Mouse (Mus musculus) liver, postnatal 0 days (tissue): Measurements from ENCODE around the gene Hsd17b6. TPM values are rescaled to one million over a fixed set of nuclear protein-coding genes. Genes with fewer than 3 reads are reported as not detected.

Source experiments
- ATAC-seq: fragments of 200-750 bp; cut with Nextera tagmentation; 2 replicates; pipeline ENCODE4 v1.8.0; 2017; ENCODE audit warnings: mild to moderate bottlenecking, moderate library complexity
- DNase-seq: peaks from one replicate; pipeline ENCODE4 v3.0.0-alpha.2; 2016
- H3K27ac ChIP-seq: fragments of 300-500 bp; sonication (generic); 2 replicates; pipeline ENCODE4 v1.5.1; 2014; ENCODE audit warnings: antibody characterized with exemption, moderate library complexity, mild to moderate bottlenecking, low read depth
- H3K27me3 ChIP-seq: fragments of 300-500 bp; sonication (generic); 2 replicates; pipeline ENCODE4 v1.6.1; 2014; ENCODE audit warnings: low read length, control low read depth, mixed read lengths; ENCODE audit not compliant: insufficient read depth
- H3K36me3 ChIP-seq: fragments of 300-500 bp; sonication (generic); replicated peaks from 2 replicates; pipeline ENCODE4 v1.6.1; 2014; ENCODE audit warnings: mild to moderate bottlenecking, control low read depth, low read length, moderate library complexity, mixed read lengths; ENCODE audit not compliant: insufficient read depth
- H3K4me1 ChIP-seq: fragments of 300-500 bp; sonication (generic); 2 replicates; pipeline ENCODE4 v1.6.1; 2014; ENCODE audit warnings: antibody characterized with exemption, mild to moderate bottlenecking, control low read depth; ENCODE audit not compliant: insufficient read depth
- H3K4me2 ChIP-seq: fragments of 300-500 bp; sonication (generic); 2 replicates; pipeline ENCODE4 v1.6.1; 2014; ENCODE audit warnings: low read depth, mild to moderate bottlenecking, low read length, moderate library complexity, mixed read lengths
- H3K4me3 ChIP-seq: fragments of 300-500 bp; sonication (generic); 2 replicates; pipeline ENCODE4 v1.5.1; 2014; ENCODE audit warnings: low read depth, low read length
- H3K9ac ChIP-seq: fragments of 300-500 bp; sonication (generic); replicated peaks from 2 replicates; pipeline ENCODE4 v1.6.1; 2014; ENCODE audit warnings: mild to moderate bottlenecking, moderate library complexity
- H3K9me3 ChIP-seq: fragments of 300-500 bp; sonication (generic); 2 replicates; pipeline ENCODE4 v1.6.1; 2016; ENCODE audit warnings: mild to moderate bottlenecking, control low read depth, low read length, mixed read lengths
- CTCF ChIP-seq: sonication (generic); IDR thresholded peaks from 2 replicates; pipeline ENCODE4 v1.5.1; 2016; ENCODE audit warnings: antibody characterized with exemption, low read depth
- EP300 ChIP-seq: IDR thresholded peaks from 2 replicates; pipeline ENCODE4 v1.6.1; 2016; ENCODE audit warnings: antibody characterized with exemption, low read depth, mild to moderate bottlenecking
- WGBS: fragments of 180-500 bp; shearing (Covaris S2); extraction: QIAGEN DNeasy Blood & Tissue Kit; methylation state at CpG from one replicate; pipeline ENCODE4 v1.1.7; 2014; ENCODE audit not compliant: insufficient replicate concordance; 5-methylcytosine and 5-hydroxymethylcytosine counted together
- polyA plus RNA-seq: library from polyadenylated mRNA; unstranded; fragments of >200 nt; fragmentation: Nextera tagmentation; extraction: Ambion mirVana; gene quantifications from 2 replicates; pipeline ENCODE4 v1.2.1, GENCODE M21; 2015

Gene Hsd17b6
- polyA plus RNA-seq, 1 experiment from 2014 or later, result 32.4 TPM

DNA sequence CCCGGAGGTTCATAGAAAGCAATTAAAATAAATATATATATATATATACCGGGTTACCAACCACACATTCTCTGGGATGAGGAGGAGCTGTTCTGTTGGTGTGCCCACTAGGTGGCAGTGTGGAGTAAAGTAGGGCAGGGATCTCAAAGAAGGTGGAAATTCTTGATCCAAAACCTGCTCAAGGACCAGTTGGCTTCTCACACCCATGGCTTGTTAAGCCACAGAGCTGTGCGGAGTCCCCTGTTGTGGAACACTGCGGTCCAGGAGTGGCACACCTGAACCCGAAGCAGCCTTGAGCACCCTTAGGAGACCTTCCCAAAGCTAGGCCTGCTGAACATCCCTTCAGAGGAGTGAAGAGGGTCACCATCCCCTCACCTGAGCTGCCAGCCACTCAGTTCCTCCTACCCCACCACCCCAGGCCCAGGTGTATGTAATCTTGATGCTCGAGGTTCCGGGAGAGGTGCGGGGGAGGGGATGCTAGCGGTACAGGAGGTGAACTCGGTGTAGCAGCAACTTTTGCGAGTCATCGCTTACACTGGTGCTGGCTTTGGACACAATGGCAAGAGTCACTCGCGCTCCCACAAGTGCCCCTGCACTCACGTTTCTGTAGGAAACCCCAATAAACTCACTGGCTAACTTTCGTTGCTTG, 51.1 kb downstream of the Hsd17b6 start:
- ATAC-seq (no peak), DNase-seq (peak; percentile 82)
- no peaks in the 10 kb centered on the region for H3K9me3 ChIP-seq
- H3K4me3 ChIP-seq, result no peak overlapping the region
- H3K27me3 ChIP-seq, result no peaks in the 10 kb centered on the region
- H3K4me2 ChIP-seq, result no peak overlapping the region
- 54% methylated on average over 16 of the region's 16 CpGs for WGBS
- H3K27ac ChIP-seq, result no peak overlapping the region
- no peak overlapping the region for H3K9ac ChIP-seq
- no peaks in the 10 kb centered on the region for H3K4me1 ChIP-seq
- peak; percentile 80 for TF ChIP-seq CTCF
- TF ChIP-seq EP300, result no peak
- H3K36me3 ChIP-seq, result no peaks in the 10 kb centered on the region

DNA sequence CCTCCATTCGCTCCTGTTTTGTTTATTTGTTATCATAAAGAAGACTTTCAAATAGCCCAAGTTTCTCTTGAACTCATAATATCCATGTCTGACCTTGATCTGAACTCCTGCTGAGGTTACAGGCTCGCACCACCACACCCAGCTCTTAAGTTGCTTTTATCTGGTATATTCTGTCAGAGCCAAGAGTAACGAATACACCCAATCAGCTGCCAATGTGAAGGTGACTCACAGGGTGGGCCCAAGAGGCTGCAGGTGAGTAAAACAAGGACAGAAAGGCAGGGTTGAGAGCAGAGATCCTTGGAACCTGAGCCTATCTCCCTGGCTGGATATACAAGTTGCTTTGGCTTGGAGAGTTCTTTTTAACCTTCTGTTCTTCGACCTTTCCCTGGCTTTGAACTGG, 52.4 kb downstream of the Hsd17b6 start:
- no peak for ATAC-seq

DNA sequence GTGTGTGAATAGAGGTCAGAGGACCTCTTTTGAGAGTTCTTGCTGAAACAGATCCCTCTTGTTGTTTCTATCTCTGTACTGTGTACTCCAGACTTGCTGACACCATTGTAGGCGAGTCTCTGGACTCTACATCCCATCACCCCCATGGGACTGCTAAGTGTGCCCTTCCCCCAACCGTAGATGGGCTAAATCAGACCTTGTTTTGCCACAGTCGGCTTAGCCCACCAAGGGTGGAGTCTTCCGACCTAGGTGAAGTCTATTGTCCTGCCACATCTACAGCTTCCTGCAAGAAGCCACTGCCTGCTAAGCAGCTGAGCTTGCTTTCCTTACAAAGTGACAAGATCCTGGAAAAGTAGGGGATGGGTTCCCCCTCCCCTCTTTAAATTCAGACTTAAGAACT, 55.6 kb downstream of the Hsd17b6 start:
- no peaks in the 10 kb centered on the region for H3K4me1 ChIP-seq
- no peaks in the 10 kb centered on the region for H3K9me3 ChIP-seq
- WGBS, result 54% methylated on average over 4 of the region's 4 CpGs
- H3K4me3 ChIP-seq, result no peak overlapping the region
- ATAC-seq (peak; percentile 76), DNase-seq (no peak)
- H3K27ac ChIP-seq, result peak overlapping the region; percentile 90
- H3K9ac ChIP-seq, result no peak overlapping the region; the same call in 1 of the 2 replicates
- H3K36me3 ChIP-seq, result no peaks in the 10 kb centered on the region
- H3K27me3 ChIP-seq, result no peaks in the 10 kb centered on the region
- no peak overlapping the region for H3K4me2 ChIP-seq
- TF ChIP-seq CTCF (no peak), EP300 (no peak)

More for the DNA sequence above, 52.4 kb downstream of the Hsd17b6 start:
- no peak overlapping the region for H3K9ac ChIP-seq
- no peak overlapping the region for H3K4me2 ChIP-seq
- H3K4me3 ChIP-seq, result no peak overlapping the region
- no peaks in the 10 kb centered on the region for H3K27me3 ChIP-seq
- H3K4me1 ChIP-seq, result no peaks in the 10 kb centered on the region
- TF ChIP-seq CTCF, result no peak
- TF ChIP-seq EP300, result no peak
- WGBS, result 65% methylated on average over 4 of the region's 4 CpGs
- H3K36me3 ChIP-seq, result no peaks in the 10 kb centered on the region
- no peaks in the 10 kb centered on the region for H3K9me3 ChIP-seq
- no peak for DNase-seq
- no peak overlapping the region for H3K27ac ChIP-seq

DNA sequence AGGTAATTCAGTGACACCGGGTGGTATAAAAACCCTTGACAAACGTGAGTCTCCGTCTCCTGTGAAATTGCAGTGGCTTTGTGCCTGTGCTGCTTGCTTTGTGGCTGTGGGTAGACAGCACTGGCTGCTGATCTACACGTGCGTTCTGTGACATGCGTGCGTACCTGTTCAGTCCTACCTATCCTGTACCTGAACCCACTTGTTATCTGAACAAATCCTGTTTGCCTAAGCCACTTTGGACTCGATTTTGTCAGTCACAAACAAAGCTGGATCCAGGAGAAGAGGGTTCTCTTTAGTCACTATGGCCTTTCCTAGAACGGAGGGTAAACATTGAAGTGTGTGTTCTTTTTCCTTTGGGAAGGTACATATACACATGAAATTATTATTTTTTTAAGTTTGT, 56.0 kb downstream of the Hsd17b6 start:
- DNase-seq (peak; percentile 45), ATAC-seq (peak; percentile 92)
- Histone ChIP-seq H3K9ac (no peak overlapping the region), H3K36me3 (no peaks in the 10 kb centered on the region), H3K27ac (peak overlapping the region; percentile 90), H3K4me1 (no peaks in the 10 kb centered on the region), H3K4me2 (no peak overlapping the region), H3K4me3 (no peak overlapping the region), H3K9me3 (no peaks in the 10 kb centered on the region), H3K27me3 (no peaks in the 10 kb centered on the region)
- 51% methylated on average over 9 of the region's 9 CpGs for WGBS
- TF ChIP-seq EP300 (no peak), CTCF (no peak)

DNA sequence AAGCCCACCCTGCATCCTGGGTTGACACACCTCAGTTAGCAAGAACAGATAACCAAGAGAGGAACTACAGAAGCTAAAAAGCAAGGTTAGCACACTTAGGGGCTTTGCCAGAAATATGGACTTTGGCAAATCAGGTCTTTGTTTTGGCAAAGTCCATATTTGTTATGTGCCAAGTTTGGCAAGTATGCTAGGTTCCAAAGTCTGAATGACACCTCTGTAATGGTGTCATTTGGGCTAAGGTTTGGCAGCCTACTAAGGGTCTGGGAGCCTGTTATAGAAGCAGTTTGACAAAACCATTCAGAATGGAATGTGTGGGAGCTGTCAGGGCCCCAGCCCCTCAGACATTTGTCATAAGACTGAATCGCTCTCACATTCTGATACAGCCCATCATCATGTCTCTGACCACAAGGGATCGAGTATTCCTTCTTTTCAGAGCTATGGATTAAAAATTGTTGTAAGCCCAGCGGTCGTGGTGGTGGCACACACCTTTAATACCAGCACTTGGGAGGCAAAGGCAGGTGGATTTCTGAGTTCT, 57.7 kb downstream of the Hsd17b6 start:
- WGBS, result 65% methylated on average over 4 of the region's 4 CpGs
- H3K36me3 ChIP-seq, result no peaks in the 10 kb centered on the region
- DNase-seq, result no peak
- no peak overlapping the region for H3K4me3 ChIP-seq
- no peaks in the 10 kb centered on the region for H3K9me3 ChIP-seq
- TF ChIP-seq CTCF (no peak), EP300 (no peak)
- 0 out of 2 replicates have a peak, but pooled peaks cover 3% of the 10 kb centered on the region for H3K4me1 ChIP-seq
- no peak overlapping the region for H3K9ac ChIP-seq
- ATAC-seq, result no peak; the same call in 1 of the 2 replicates
- H3K27me3 ChIP-seq, result no peaks in the 10 kb centered on the region
- H3K4me2 ChIP-seq, result no peak overlapping the region
- H3K27ac ChIP-seq, result peak overlapping the region; percentile 61; the same call in 1 of the 2 replicates

DNA sequence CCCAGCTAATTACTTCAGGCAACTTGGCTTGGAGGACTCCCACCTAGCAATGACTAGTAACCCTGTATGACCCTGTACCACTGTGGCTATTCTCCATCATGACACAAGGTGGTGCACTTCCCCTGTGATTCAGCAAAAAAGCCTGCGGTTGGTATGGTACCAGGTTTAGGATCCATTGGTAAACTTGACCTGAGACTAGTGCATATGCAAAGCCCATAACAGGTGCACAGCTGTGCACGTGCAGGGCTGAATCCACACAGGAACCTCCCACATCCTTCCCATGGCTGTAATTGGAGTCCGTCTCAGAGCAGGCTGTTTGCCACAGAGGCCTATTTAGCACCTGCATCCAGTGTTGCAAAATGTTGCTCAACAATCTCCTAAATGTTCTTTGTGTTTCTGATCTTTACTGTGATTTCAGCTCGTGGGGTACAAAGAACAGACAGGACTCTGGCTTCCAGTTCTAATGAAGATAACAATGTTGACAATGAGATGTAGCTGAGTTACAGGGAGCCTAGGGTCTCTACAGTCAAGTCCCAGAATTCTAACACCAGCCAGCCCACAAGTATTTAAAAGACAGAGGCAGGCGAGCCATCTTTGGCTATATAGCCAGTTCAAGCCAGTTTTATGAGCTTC, 61.9 kb downstream of the Hsd17b6 start:
- TF ChIP-seq EP300, result peak; percentile 73
- TF ChIP-seq CTCF, result peak; percentile 93
- H3K27me3 ChIP-seq, result no peaks in the 10 kb centered on the region
- H3K36me3 ChIP-seq, result no peaks in the 10 kb centered on the region
- H3K27ac ChIP-seq, result peak overlapping the region; percentile 80
- DNase-seq (peak; percentile 68), ATAC-seq (peak; percentile 95)
- no peak overlapping the region for H3K4me2 ChIP-seq
- no peaks in the 10 kb centered on the region for H3K9me3 ChIP-seq
- WGBS, result 26% methylated on average over 5 of the region's 5 CpGs
- H3K4me1 ChIP-seq, result 0 out of 2 replicates have a peak, but pooled peaks cover 3% of the 10 kb centered on the region
- H3K4me3 ChIP-seq, result no peak overlapping the region
- H3K9ac ChIP-seq, result no peak overlapping the region

Other genes with a start within 250 kb of the Hsd17b6 start
- gene Rdh1, start 247.9 kb downstream of the Hsd17b6 start, polyA plus RNA-seq, result 0.20 TPM in 2 replicates
- 0.69 TPM in 1 of 2 replicates, not detected in the other for gene Rdh16f1, start 247.8 kb downstream of the Hsd17b6 start, polyA plus RNA-seq
- 15.7 and 16.7 TPM in 2 replicates for gene Rdh9, start 231.2 kb downstream of the Hsd17b6 start, polyA plus RNA-seq
- 0.59 and 0.70 TPM in 2 replicates for gene Rdh16, start 206.5 kb downstream of the Hsd17b6 start, polyA plus RNA-seq
- not detected in 2 replicates for gene Rdh19, start 157.7 kb downstream of the Hsd17b6 start, polyA plus RNA-seq
- gene Rdh16f2, start 141.1 kb downstream of the Hsd17b6 start, polyA plus RNA-seq, result 4.2 and 4.6 TPM in 2 replicates
- gene Rdh7, start 118.8 kb downstream of the Hsd17b6 start, polyA plus RNA-seq, result 345 and 356 TPM in 2 replicates
- 0.05 TPM in 2 replicates for gene Sdr9c7, start 109.1 kb downstream of the Hsd17b6 start, polyA plus RNA-seq
- 26.2 and 29.1 TPM in 2 replicates for gene Prim1, start 7.6 kb upstream of the Hsd17b6 start, polyA plus RNA-seq
- gene Naca, start 28.0 kb upstream of the Hsd17b6 start, polyA plus RNA-seq, result 384 and 394 TPM in 2 replicates
- gene Ptges3, start 51.3 kb upstream of the Hsd17b6 start, polyA plus RNA-seq, result 193 and 194 TPM in 2 replicates
- gene Atp5b, start 75.7 kb upstream of the Hsd17b6 start, polyA plus RNA-seq, result 1,808 and 1,865 TPM in 2 replicates
- gene Baz2a, start 84.0 kb upstream of the Hsd17b6 start, polyA plus RNA-seq, result 4.3 and 5.4 TPM in 2 replicates
- gene Rbms2, start 172.7 kb upstream of the Hsd17b6 start, polyA plus RNA-seq, result 4.5 TPM in 2 replicates
- gene Gls2, start 186.8 kb upstream of the Hsd17b6 start, polyA plus RNA-seq, result 48.8 and 67.3 TPM in 2 replicates
- 54.0 and 61.1 TPM in 2 replicates for gene Spryd4, start 204.2 kb upstream of the Hsd17b6 start, polyA plus RNA-seq
- gene Mip, start 218.2 kb upstream of the Hsd17b6 start, polyA plus RNA-seq, result not detected in 2 replicates
- 15.1 and 18.5 TPM in 2 replicates for gene Timeless, start 224.5 kb upstream of the Hsd17b6 start, polyA plus RNA-seq
- gene Apon, start 246.5 kb upstream of the Hsd17b6 start, polyA plus RNA-seq, result 41.8 and 42.4 TPM in 2 replicates